Mouse (Mus musculus) lung, embryonic 16.5 days (tissue): Measurements from ENCODE around the gene Slc39a1. TPM values are rescaled to one million over a fixed set of nuclear protein-coding genes. Genes with fewer than 3 reads are reported as not detected.

Experiments used
- ATAC-seq: fragments of 200-750 bp; cut with Nextera tagmentation; 2 replicates; pipeline ENCODE4 v1.8.0; 2017; ENCODE audit warnings: low read depth, mild to moderate bottlenecking, moderate library complexity
- H3K27ac ChIP-seq: fragments of 300-500 bp; sonication (generic); 2 replicates; pipeline ENCODE4 v1.5.1; 2014; ENCODE audit warnings: mild to moderate bottlenecking, control low read depth, low read length
- H3K27me3 ChIP-seq: fragments of 300-500 bp; sonication (generic); 2 replicates; pipeline ENCODE4 v1.6.1; 2014; ENCODE audit warnings: low read depth, low read length, mixed read lengths; ENCODE audit not compliant: control insufficient read depth, insufficient read depth
- H3K36me3 ChIP-seq: fragments of 300-500 bp; sonication (generic); 2 replicates; pipeline ENCODE4 v1.6.1; 2014; ENCODE audit warnings: low read length; ENCODE audit not compliant: control insufficient read depth, insufficient read depth
- H3K4me1 ChIP-seq: fragments of 300-500 bp; sonication (generic); replicated peaks from 2 replicates; pipeline ENCODE4 v1.6.1; 2014; ENCODE audit warnings: low read length, mixed read lengths; ENCODE audit not compliant: control insufficient read depth, insufficient read depth
- H3K4me2 ChIP-seq: fragments of 300-500 bp; sonication (generic); 2 replicates; pipeline ENCODE4 v1.6.1; 2014; ENCODE audit warnings: low read depth, low read length, control low read depth
- H3K4me3 ChIP-seq: fragments of 300-500 bp; sonication (generic); 2 replicates; pipeline ENCODE4 v1.5.1; 2014; ENCODE audit warnings: mild to moderate bottlenecking, low read length, control low read depth
- H3K9ac ChIP-seq: fragments of 300-500 bp; sonication (generic); 2 replicates; pipeline ENCODE4 v1.6.1; 2014; ENCODE audit warnings: low read length, control low read depth
- H3K9me3 ChIP-seq: fragments of 300-500 bp; sonication (generic); 2 replicates; pipeline ENCODE4 v1.6.1; 2016; ENCODE audit warnings: low read length; ENCODE audit not compliant: control insufficient read depth
- WGBS: fragments of 180-500 bp; shearing (Covaris S2); extraction: QIAGEN DNeasy Blood & Tissue Kit; methylation state at CpG from one replicate; pipeline ENCODE4 v1.1.7; 2014; 5-methylcytosine and 5-hydroxymethylcytosine counted together
- polyA plus RNA-seq: library from polyadenylated mRNA; unstranded; fragments of >200 nt; fragmentation: Nextera tagmentation; extraction: Ambion mirVana; gene quantifications from 2 replicates; pipeline ENCODE4 v1.2.1, GENCODE M21; 2015

Gene Slc39a1
- 105 and 110 TPM in 2 replicates for polyA plus RNA-seq

- Histone ChIP-seq H3K9me3 (no peaks in the 10 kb centered on the region), H3K4me1 (peaks cover 9% of the 10 kb centered on the region), H3K36me3 (peaks cover 10% of the 10 kb centered on the region), H3K4me3 (peak within 1 kb of the TSS; percentile 87), H3K27me3 (no peaks in the 10 kb centered on the region), H3K9ac (peak within 1 kb of the TSS; percentile 90), H3K4me2 (peak within 1 kb of the TSS; percentile 80), H3K27ac (peak within 1 kb of the TSS; percentile 97)
- 0% methylated on average over 44 of the region's 44 CpGs for WGBS
- ATAC-seq = peak; percentile 96
These were observed at the start of gene Slc39a1 for GRCm38 (mm10) chr3:90247960-90248745. Slc39a1 (plus strand) TSS chr3:90248172.

GRCm38 (mm10) chr3:90202884-90203283, 45.1 kb upstream of the Slc39a1 start:
- Histone ChIP-seq H3K27ac (no peak overlapping the region), H3K9ac (no peak overlapping the region), H3K9me3 (no peaks in the 10 kb centered on the region), H3K4me2 (no peak overlapping the region), H3K27me3 (no peaks in the 10 kb centered on the region), H3K4me3 (no peak overlapping the region), H3K36me3 (peaks cover 4% of the 10 kb centered on the region; the same call in 1 of the 2 replicates), H3K4me1 (no peaks in the 10 kb centered on the region)
- ATAC-seq = no peak
- 43% methylated on average over 1 of the region's 1 CpGs for WGBS

GRCm38 (mm10) chr3:90203619-90204018, 44.4 kb upstream of the Slc39a1 start:
- Histone ChIP-seq H3K9me3 (no peaks in the 10 kb centered on the region), H3K4me3 (no peak overlapping the region), H3K9ac (no peak overlapping the region), H3K27me3 (no peaks in the 10 kb centered on the region), H3K36me3 (peaks cover 9% of the 10 kb centered on the region), H3K4me2 (no peak overlapping the region), H3K27ac (no peak overlapping the region), H3K4me1 (no peaks in the 10 kb centered on the region)
- WGBS = 62% methylated on average over 5 of the region's 5 CpGs
- no peak for ATAC-seq

DNA sequence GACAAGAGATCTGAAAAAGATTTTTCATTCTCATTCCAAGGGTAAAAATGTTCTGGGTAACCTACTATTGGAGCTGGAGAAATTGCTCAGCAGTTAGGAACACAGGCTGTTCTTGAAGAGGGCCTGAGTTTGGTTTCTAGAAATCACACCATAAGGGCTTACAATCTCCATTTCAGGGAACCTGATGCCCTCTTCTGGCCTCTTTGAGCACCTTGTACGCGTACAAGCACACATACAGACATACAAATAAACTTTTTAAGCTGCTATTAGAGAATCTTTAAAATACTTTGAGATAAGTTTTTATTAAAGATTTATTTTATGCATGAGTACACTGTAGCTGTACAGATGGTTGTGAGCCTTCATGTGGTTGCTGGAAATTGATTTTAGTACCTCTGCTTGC, 43.4 kb upstream of the Slc39a1 start:
- Histone ChIP-seq H3K36me3 (peaks cover 12% of the 10 kb centered on the region), H3K9ac (no peak overlapping the region), H3K9me3 (no peaks in the 10 kb centered on the region), H3K4me3 (no peak overlapping the region), H3K4me2 (no peak overlapping the region), H3K4me1 (no peaks in the 10 kb centered on the region), H3K27me3 (no peaks in the 10 kb centered on the region), H3K27ac (no peak overlapping the region)
- WGBS = 96% methylated on average over 2 of the region's 2 CpGs
- no peak for ATAC-seq

DNA sequence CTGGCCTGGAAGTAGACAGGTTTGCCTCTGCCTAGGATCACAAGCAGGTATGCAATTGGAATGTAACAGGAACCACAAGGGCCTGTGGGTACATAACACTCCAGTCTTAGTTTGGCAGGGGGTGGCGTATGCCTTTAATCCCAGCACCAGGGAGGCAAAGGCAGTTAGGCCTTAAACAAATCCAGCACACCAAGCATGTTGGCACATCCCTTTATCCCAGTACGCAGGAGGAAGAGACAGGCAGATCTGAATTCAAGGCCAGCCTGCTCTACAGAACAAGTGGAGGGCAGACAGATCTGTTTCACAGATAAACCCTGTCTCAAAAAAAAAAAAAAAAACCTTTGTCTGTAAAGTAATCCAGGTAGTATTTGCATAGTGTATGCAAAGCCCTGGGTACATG, 39.3 kb upstream of the Slc39a1 start:
- ATAC-seq = no peak
- Histone ChIP-seq H3K36me3 (peaks cover 31% of the 10 kb centered on the region), H3K27ac (no peak overlapping the region)

DNA sequence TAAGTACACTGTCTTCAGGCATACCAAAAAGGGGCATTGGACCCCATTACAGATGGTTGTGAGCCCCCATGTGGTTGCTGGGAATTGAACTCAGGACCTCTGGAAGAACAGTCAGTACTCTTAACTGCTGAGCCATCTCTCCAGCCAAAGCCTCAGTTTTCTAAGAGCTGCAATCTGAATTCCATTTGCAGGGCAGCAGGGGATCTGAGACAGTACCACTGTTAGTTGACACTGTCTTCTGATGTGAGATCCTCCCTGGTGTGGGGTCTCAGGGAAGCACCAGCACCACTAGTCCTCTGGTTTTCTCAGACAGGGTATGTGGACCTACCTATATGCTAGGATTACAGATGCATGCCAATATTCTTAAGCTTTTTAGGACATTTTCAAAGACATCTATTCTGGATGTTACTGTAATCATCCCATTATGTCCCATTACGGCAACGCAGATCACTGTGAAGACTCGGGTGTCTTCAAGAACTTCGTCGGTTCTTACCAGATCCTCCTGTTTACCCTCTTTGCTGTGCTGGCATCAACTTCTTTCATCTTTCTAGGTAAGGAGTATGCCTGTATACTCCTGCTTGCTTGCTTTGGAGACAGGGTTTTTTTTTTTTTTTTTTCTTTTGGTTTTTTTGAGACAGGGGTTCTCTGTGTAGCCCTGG, 37.9 kb upstream of the Slc39a1 start:
- Histone ChIP-seq H3K36me3 (peaks cover 31% of the 10 kb centered on the region), H3K4me3 (no peak overlapping the region), H3K27me3 (no peaks in the 10 kb centered on the region), H3K4me2 (no peak overlapping the region), H3K4me1 (peaks cover 20% of the 10 kb centered on the region), H3K27ac (no peak overlapping the region), H3K9ac (no peak overlapping the region), H3K9me3 (no peaks in the 10 kb centered on the region)
- ATAC-seq = no peak
- WGBS = 86% methylated on average over 5 of the region's 5 CpGs

More for the DNA sequence above, 39.3 kb upstream of the Slc39a1 start:
- WGBS = 80% methylated on average over 2 of the region's 2 CpGs
- H3K4me1 ChIP-seq = peaks cover 15% of the 10 kb centered on the region
- H3K9me3 ChIP-seq = no peaks in the 10 kb centered on the region
- H3K4me2 ChIP-seq = no peak overlapping the region
- H3K9ac ChIP-seq = no peak overlapping the region
- H3K27me3 ChIP-seq = no peaks in the 10 kb centered on the region
- no peak overlapping the region for H3K4me3 ChIP-seq

DNA sequence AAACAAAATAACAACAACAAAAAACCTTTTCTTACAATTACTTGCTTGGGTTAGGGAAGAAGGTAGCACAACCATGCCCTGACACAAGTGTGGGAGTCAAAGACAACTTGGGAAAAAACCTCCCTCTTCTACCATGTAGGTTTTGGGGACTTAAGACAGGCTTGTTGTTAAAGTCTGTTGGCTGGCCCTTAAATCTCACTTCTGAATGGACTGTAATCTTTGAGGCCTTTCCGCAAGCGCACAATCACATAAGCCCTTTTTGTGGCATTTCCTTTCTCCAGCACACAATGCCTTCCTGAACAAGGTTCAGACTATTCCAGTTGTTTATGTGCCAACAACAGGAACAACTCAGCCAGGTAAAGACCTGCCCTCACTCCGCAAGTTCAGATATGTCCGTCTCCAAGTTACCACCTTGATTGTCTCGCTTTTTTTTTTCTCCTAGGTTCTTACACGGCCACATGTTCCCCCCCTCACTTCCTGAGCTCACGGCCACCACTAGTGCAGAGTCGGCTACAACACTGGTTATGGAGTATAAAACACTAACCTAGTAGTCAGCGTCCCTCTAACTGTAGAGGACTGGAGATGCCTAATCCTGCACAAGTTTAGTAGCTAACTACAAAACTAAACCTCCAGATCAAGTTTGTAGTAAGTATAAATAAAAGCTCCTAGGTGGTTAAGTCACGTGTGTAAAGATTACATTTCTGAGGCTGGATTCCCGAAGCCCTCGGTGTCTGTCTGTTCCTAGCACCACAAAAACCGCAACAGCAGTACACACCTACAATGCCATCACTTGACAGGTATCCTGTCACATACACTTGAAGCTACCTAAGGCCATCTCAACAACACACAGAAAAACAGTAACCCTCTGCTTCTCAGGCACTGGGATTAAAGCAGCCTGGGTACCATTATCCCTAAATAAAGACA, 36.2 kb upstream of the Slc39a1 start:
- H3K9me3 ChIP-seq = no peaks in the 10 kb centered on the region
- ATAC-seq = no peak
- peak overlapping the region; percentile 89 for H3K4me2 ChIP-seq
- peak overlapping the region; percentile 58 for H3K4me3 ChIP-seq
- no peaks in the 10 kb centered on the region for H3K27me3 ChIP-seq
- H3K27ac ChIP-seq = no peak overlapping the region
- H3K36me3 ChIP-seq = peaks cover 31% of the 10 kb centered on the region
- 61% methylated on average over 13 of the region's 13 CpGs for WGBS
- H3K4me1 ChIP-seq = peaks cover 20% of the 10 kb centered on the region
- no peak overlapping the region for H3K9ac ChIP-seq

DNA sequence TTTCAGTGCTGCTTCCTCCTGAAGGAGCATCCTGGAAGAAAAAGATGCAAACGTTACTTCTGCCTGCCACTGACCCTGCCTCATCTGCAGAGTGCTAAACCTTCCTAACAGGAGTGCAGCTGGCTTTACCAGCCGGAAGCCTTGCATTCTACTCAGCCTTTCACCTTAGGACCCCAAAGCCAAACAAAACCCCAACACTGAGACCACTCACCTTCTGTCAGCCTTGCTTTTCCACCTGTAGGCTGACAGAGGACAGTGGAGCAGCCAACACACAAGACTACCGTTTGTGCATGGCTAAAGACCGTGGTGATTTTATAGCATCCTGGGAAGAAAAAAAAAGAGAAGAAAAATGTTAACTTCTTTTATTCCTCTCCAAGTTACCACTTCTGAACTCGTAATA, 35.2 kb upstream of the Slc39a1 start:
- H3K9me3 ChIP-seq = no peaks in the 10 kb centered on the region
- peak overlapping the region; percentile 58 for H3K4me3 ChIP-seq
- peak overlapping the region; percentile 74 for H3K9ac ChIP-seq
- peaks cover 29% of the 10 kb centered on the region for H3K36me3 ChIP-seq
- H3K27ac ChIP-seq = no peak overlapping the region
- peak overlapping the region; percentile 89 for H3K4me2 ChIP-seq
- H3K4me1 ChIP-seq = peaks cover 20% of the 10 kb centered on the region
- no peaks in the 10 kb centered on the region for H3K27me3 ChIP-seq
- WGBS = 6% methylated on average over 5 of the region's 5 CpGs
- no peak for ATAC-seq
